31 mouse cellular contexts compared by ENCODE assay signal in the genomic region with DNA sequence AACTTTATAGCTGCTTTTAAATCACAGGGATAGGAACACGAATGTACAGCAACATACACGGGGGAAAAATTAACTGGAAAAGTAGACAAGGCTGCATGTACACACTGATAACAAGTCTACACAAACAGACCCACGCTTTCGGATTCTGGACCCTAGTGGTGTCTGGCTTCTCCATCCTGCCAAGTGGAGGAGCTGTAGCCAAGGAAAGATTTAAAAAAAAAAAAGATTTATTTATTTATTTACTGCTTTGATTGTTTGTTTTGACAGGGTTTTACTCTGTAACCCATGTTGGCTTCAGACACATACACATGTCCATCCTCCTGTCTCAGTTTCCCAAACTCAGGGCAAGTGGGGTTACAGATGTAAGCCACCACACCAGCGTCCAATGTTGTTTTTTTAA. TPM values are rescaled to one million over a fixed set of nuclear protein-coding genes. Genes with fewer than 3 reads are reported as not detected.
DNase-seq lines count a peak whose midpoint lies in the region; ATAC-seq and TF ChIP-seq lines count a peak whose summit lies in the region.
"Had no signal": no experiment of that assay in that cellular context is flagged by ENCODE, and none has a peak within 500 bp of the region (broad histone marks: within the 10 kb centered on the region; RNA-seq: fewer than 3 reads in every experiment).

No protein-coding gene starts in this region.

- no peak overlapping the region for H3K4me2 ChIP-seq in kidney, embryonic 15.5 days
- H3K4me2 ChIP-seq in liver, postnatal 0 days (ENCODE audit: low read depth, low read length) = no peak overlapping the region
- H3K4me2 ChIP-seq: embryonic facial prominence, embryonic 12.5 days; embryonic facial prominence, embryonic 15.5 days; heart, embryonic 13.5 days; hindbrain, embryonic 14.5 days had no signal

- TF ChIP-seq EP300 in liver, postnatal 0 days (IDR thresholded peaks at IDR 0.05; ENCODE audit: low read depth) = no peak

- WGBS in kidney, embryonic 15.5 days = 41% methylated on average over 5 of the region's 5 CpGs
- 46% methylated on average over 5 of the region's 5 CpGs for WGBS in liver, postnatal 0 days (ENCODE audit: insufficient replicate concordance)
- 66% methylated on average over 5 of the region's 5 CpGs for WGBS in spleen, adult 2 months
- WGBS in bone marrow, adult 2 months = 70% methylated on average over 5 of the region's 5 CpGs
- WGBS in limb, embryonic 10.5 days = 90% methylated on average over 5 of the region's 5 CpGs

- TF ChIP-seq CTCF in liver, postnatal 0 days (IDR thresholded peaks at IDR 0.05; ENCODE audit: low read depth) = no peak
- TF ChIP-seq CTCF in spleen, adult 2 months (IDR thresholded peaks at IDR 0.05; ENCODE audit: extremely low read depth, insufficient read depth, insufficient read length, insufficient replicate concordance) = no peak
- TF ChIP-seq CTCF in bone marrow, adult 2 months (IDR thresholded peaks at IDR 0.05; ENCODE audit: control insufficient read depth, insufficient read depth, low read length) = no peak

- no peak for ATAC-seq in kidney, embryonic 15.5 days (replicated peaks; ENCODE audit: low FRiP score)
- ATAC-seq in liver, postnatal 0 days = no peak
- ATAC-seq: forebrain, embryonic 14.5 days; forebrain, postnatal 0 days; hindbrain, postnatal 0 days; Patski had no signal

- H3K36me3 ChIP-seq in kidney, embryonic 15.5 days = no peaks in the 10 kb centered on the region
- no peaks in the 10 kb centered on the region; the same call in 1 of the 2 replicates for H3K36me3 ChIP-seq in liver, postnatal 0 days (replicated peaks; ENCODE audit: insufficient read depth, low read length)
- H3K36me3 ChIP-seq in spleen, adult 2 months (ENCODE audit: control insufficient read depth, insufficient read depth, low read length) = peaks cover 18% of the 10 kb centered on the region
- no peaks in the 10 kb centered on the region for H3K36me3 ChIP-seq in limb, embryonic 10.5 days
- H3K36me3 ChIP-seq: embryonic facial prominence, embryonic 12.5 days; embryonic facial prominence, embryonic 15.5 days; G1E; heart, embryonic 10.5 days; heart, embryonic 13.5 days had no signal

- no peak for DNase-seq in kidney, postnatal 36 days
- no peak for DNase-seq in liver, postnatal 0 days
- DNase-seq in liver = no peak
- no peak for DNase-seq in spleen, adult 2 months (ENCODE audit: low read depth in 1 of 2, low spot score in 2 of 2)
- no peak for DNase-seq in spleen, postnatal 4 days (ENCODE audit: low spot score in 2 of 2)
- DNase-seq in limb, embryonic 10.5 days (ENCODE audit: low spot score) = no peak
- DNase-seq: adrenal gland, postnatal 10 days; adrenal gland, postnatal 36 days; cerebellum, adult 11 months; cerebellum, adult 2 months; cerebellum, adult 9-11 months; cerebellum, postnatal 25 days; forebrain, postnatal 0 days; gastrocnemius, postnatal 36 days; heart, postnatal 14 days; heart, postnatal 4 days had no signal

- peak overlapping the region; percentile 70; the same call in 1 of the 2 replicates for H3K27ac ChIP-seq in kidney, embryonic 15.5 days
- H3K27ac ChIP-seq in liver, postnatal 0 days (ENCODE audit: low read depth) = peak overlapping the region; percentile 69; the same call in 1 of the 2 replicates
- peak overlapping the region; percentile 96 for H3K27ac ChIP-seq in spleen, adult 2 months (ENCODE audit: insufficient read depth, low read length)
- peak overlapping the region; percentile 47; the same call in 1 of the 2 replicates for H3K27ac ChIP-seq in bone marrow, adult 2 months (ENCODE audit: control insufficient read depth, insufficient read depth, low read depth, low read length, poor library complexity)
- H3K27ac ChIP-seq in limb, embryonic 10.5 days = no peak overlapping the region
- H3K27ac ChIP-seq: embryonic facial prominence, embryonic 12.5 days; embryonic facial prominence, embryonic 15.5 days; heart, adult 2 months; heart, embryonic 10.5 days; heart, embryonic 13.5 days; hindbrain, embryonic 14.5 days; hindbrain, postnatal 0 days had no signal

- no peaks in the 10 kb centered on the region for H3K27me3 ChIP-seq in kidney, embryonic 15.5 days
- no peaks in the 10 kb centered on the region for H3K27me3 ChIP-seq in liver, postnatal 0 days (ENCODE audit: insufficient read depth, low read length)
- no peaks in the 10 kb centered on the region for H3K27me3 ChIP-seq in spleen, adult 2 months (ENCODE audit: control insufficient read depth, insufficient read depth, low read length)
- no peaks in the 10 kb centered on the region for H3K27me3 ChIP-seq in limb, embryonic 10.5 days (ENCODE audit: low read depth, poor library complexity, severe bottlenecking)
- H3K27me3 ChIP-seq: embryonic facial prominence, embryonic 12.5 days; embryonic facial prominence, embryonic 15.5 days; heart, embryonic 13.5 days; Patski had no signal

- peaks cover 24% of the 10 kb centered on the region for H3K4me1 ChIP-seq in kidney, embryonic 15.5 days
- H3K4me1 ChIP-seq in liver, postnatal 0 days (ENCODE audit: insufficient read depth) = peaks cover 7% of the 10 kb centered on the region
- H3K4me1 ChIP-seq in spleen, adult 2 months (ENCODE audit: control insufficient read depth, insufficient read depth, insufficient read length) = peaks cover 30% of the 10 kb centered on the region
- no peaks in the 10 kb centered on the region; the same call in 1 of the 2 replicates for H3K4me1 ChIP-seq in bone marrow, adult 2 months (ENCODE audit: control insufficient read depth, insufficient read depth, low read length)
- H3K4me1 ChIP-seq in limb, embryonic 10.5 days = 0 out of 2 replicates have a peak, but pooled peaks cover 5% of the 10 kb centered on the region
- H3K4me1 ChIP-seq: embryonic facial prominence, embryonic 12.5 days; heart, embryonic 13.5 days had no signal

- no peaks in the 10 kb centered on the region for H3K9me3 ChIP-seq in kidney, embryonic 15.5 days (replicated peaks)
- H3K9me3 ChIP-seq in liver, postnatal 0 days (ENCODE audit: low read length) = no peaks in the 10 kb centered on the region
- no peaks in the 10 kb centered on the region for H3K9me3 ChIP-seq in limb, embryonic 10.5 days (replicated peaks)
- H3K9me3 ChIP-seq: embryonic facial prominence, embryonic 12.5 days; embryonic facial prominence, embryonic 15.5 days; G1E; heart, embryonic 10.5 days; heart, embryonic 13.5 days had no signal

- no peak overlapping the region for H3K4me3 ChIP-seq in kidney, embryonic 15.5 days (replicated peaks)
- no peak overlapping the region for H3K4me3 ChIP-seq in liver, postnatal 0 days (ENCODE audit: low read depth, low read length)
- H3K4me3 ChIP-seq in spleen, adult 2 months (ENCODE audit: extremely low read depth, insufficient read depth, insufficient read length) = no peak overlapping the region
- H3K4me3 ChIP-seq in bone marrow, adult 2 months (replicated peaks; ENCODE audit: control insufficient read depth, low read depth, low read length) = no peak overlapping the region
- no peak overlapping the region for H3K4me3 ChIP-seq in limb, embryonic 10.5 days
- H3K4me3 ChIP-seq: embryonic facial prominence, embryonic 12.5 days; embryonic facial prominence, embryonic 15.5 days; heart, adult 2 months; heart, embryonic 10.5 days; heart, embryonic 13.5 days had no signal

- no peak overlapping the region for H3K9ac ChIP-seq in kidney, embryonic 15.5 days
- H3K9ac ChIP-seq in liver, postnatal 0 days (replicated peaks) = no peak overlapping the region
- H3K9ac ChIP-seq: embryonic facial prominence, embryonic 12.5 days; embryonic facial prominence, embryonic 15.5 days; forebrain, postnatal 0 days; heart, embryonic 13.5 days; hindbrain, embryonic 14.5 days had no signal

- TF ChIP-seq POLR2A in spleen, adult 2 months (IDR thresholded peaks at IDR 0.05; ENCODE audit: low read depth, low read length) = no peak
- TF ChIP-seq POLR2A in bone marrow, adult 2 months (IDR thresholded peaks at IDR 0.05; ENCODE audit: borderline replicate concordance, control insufficient read depth, low read depth, low read length) = no peak

RNA-seq across cellular contexts. Expression of a gene that starts 5.8 kb away (rescaled TPM):
- not detected in 2 replicates for polyA plus RNA-seq in kidney, embryonic 15.5 days (2015; fragmentation: Nextera tagmentation; extraction: Ambion mirVana)
- polyA plus RNA-seq in liver, postnatal 0 days (2015; fragmentation: Nextera tagmentation; extraction: Ambion mirVana) = 0.13 and 0.21 TPM in 2 replicates
- 4.7 and 5.4 TPM in 2 replicates for polyA plus RNA-seq in spleen, adult 2 months (2012; rRNA removed)
- not detected in 2 replicates for polyA plus RNA-seq in bone marrow, adult 2 months (2011; ENCODE audit: insufficient read depth, insufficient read length, low replicate concordance, missing spikeins)
- polyA plus RNA-seq in limb, embryonic 10.5 days (2016; fragmentation: Nextera tagmentation; extraction: Ambion mirVana) = not detected in 2 replicates
- polyA plus RNA-seq: cerebellum, adult 2 months; embryonic facial prominence, embryonic 12.5 days; embryonic facial prominence, embryonic 15.5 days; forebrain, embryonic 11.5 days; forebrain, embryonic 14.5 days; forebrain, postnatal 0 days; G1E; heart, adult 2 months; heart, embryonic 10.5 days; heart, embryonic 13.5 days; heart, embryonic 16.5 days; hindbrain, embryonic 11.5 days; hindbrain, embryonic 14.5 days; hindbrain, postnatal 0 days; Patski had no signal

RNA-seq across cellular contexts. Expression of a gene that starts 7.1 kb away (rescaled TPM):
- 6.8 and 7.3 TPM in 2 replicates for polyA plus RNA-seq in kidney, embryonic 15.5 days (2015; fragmentation: Nextera tagmentation; extraction: Ambion mirVana)
- 34.8 and 36.0 TPM in 2 replicates for polyA plus RNA-seq in liver, postnatal 0 days (2015; fragmentation: Nextera tagmentation; extraction: Ambion mirVana)
- polyA plus RNA-seq in spleen, adult 2 months (2012; rRNA removed) = 556 and 588 TPM in 2 replicates
- 130 and 270 TPM in 2 replicates for polyA plus RNA-seq in bone marrow, adult 2 months (2011; ENCODE audit: insufficient read depth, insufficient read length, low replicate concordance, missing spikeins)
- 2.4 and 2.6 TPM in 2 replicates for polyA plus RNA-seq in limb, embryonic 10.5 days (2016; fragmentation: Nextera tagmentation; extraction: Ambion mirVana)

RNA-seq across cellular contexts. Expression of a gene that starts 31.0 kb away (rescaled TPM):
- 0.65 and 0.82 TPM in 2 replicates for polyA plus RNA-seq in kidney, embryonic 15.5 days (2015; fragmentation: Nextera tagmentation; extraction: Ambion mirVana)
- 0.07 and 0.09 TPM in 2 replicates for polyA plus RNA-seq in liver, postnatal 0 days (2015; fragmentation: Nextera tagmentation; extraction: Ambion mirVana)
- polyA plus RNA-seq in spleen, adult 2 months (2012; rRNA removed) = 0.11 and 0.14 TPM in 2 replicates
- polyA plus RNA-seq in bone marrow, adult 2 months (2011; ENCODE audit: insufficient read depth, insufficient read length, low replicate concordance, missing spikeins) = not detected in 2 replicates
- polyA plus RNA-seq in limb, embryonic 10.5 days (2016; fragmentation: Nextera tagmentation; extraction: Ambion mirVana) = 0.18 and 0.36 TPM in 2 replicates

RNA-seq across cellular contexts. Expression of a gene that starts 34.7 kb away (rescaled TPM):
- polyA plus RNA-seq in kidney, embryonic 15.5 days (2015; fragmentation: Nextera tagmentation; extraction: Ambion mirVana) = 57.8 and 59.0 TPM in 2 replicates
- 16.4 and 19.5 TPM in 2 replicates for polyA plus RNA-seq in liver, postnatal 0 days (2015; fragmentation: Nextera tagmentation; extraction: Ambion mirVana)
- polyA plus RNA-seq in spleen, adult 2 months (2012; rRNA removed) = 120 and 146 TPM in 2 replicates
- polyA plus RNA-seq in bone marrow, adult 2 months (2011; ENCODE audit: insufficient read depth, insufficient read length, low replicate concordance, missing spikeins) = 52.2 and 76.9 TPM in 2 replicates
- polyA plus RNA-seq in limb, embryonic 10.5 days (2016; fragmentation: Nextera tagmentation; extraction: Ambion mirVana) = 66.4 and 72.6 TPM in 2 replicates

RNA-seq across cellular contexts. Expression of a gene that starts 45.7 kb away (rescaled TPM):
- 0.42 and 0.75 TPM in 2 replicates for polyA plus RNA-seq in kidney, embryonic 15.5 days (2015; fragmentation: Nextera tagmentation; extraction: Ambion mirVana)
- polyA plus RNA-seq in liver, postnatal 0 days (2015; fragmentation: Nextera tagmentation; extraction: Ambion mirVana) = 0.04 and 0.06 TPM in 2 replicates
- 6.1 and 6.5 TPM in 2 replicates for polyA plus RNA-seq in spleen, adult 2 months (2012; rRNA removed)
- polyA plus RNA-seq in bone marrow, adult 2 months (2011; ENCODE audit: insufficient read depth, insufficient read length, low replicate concordance, missing spikeins) = 0.63 and 1.6 TPM in 2 replicates
- polyA plus RNA-seq in limb, embryonic 10.5 days (2016; fragmentation: Nextera tagmentation; extraction: Ambion mirVana) = 0.03 TPM in 1 of 2 replicates, not detected in the other
- polyA plus RNA-seq: forebrain, embryonic 11.5 days; forebrain, embryonic 14.5 days; G1E; hindbrain, embryonic 14.5 days had no signal
